Mouse (Mus musculus): ENCODE data around the gene Cacng8. TPM values are rescaled to one million over a fixed set of nuclear protein-coding genes. Genes with fewer than 3 reads are reported as not detected.
A peak's percentile ranks its signal among the peaks of the same experiment; 100 is the strongest.
"Not testable (repeated sequence)": the region's sequence is repeated elsewhere in the genome, so short reads cannot be mapped to it uniquely, and the experiment has no call there.

Gene Cacng8
- total and polyA plus RNA-seq, 3 experiments = 5.6 to 9.2 TPM; not detected in 1

DNA sequence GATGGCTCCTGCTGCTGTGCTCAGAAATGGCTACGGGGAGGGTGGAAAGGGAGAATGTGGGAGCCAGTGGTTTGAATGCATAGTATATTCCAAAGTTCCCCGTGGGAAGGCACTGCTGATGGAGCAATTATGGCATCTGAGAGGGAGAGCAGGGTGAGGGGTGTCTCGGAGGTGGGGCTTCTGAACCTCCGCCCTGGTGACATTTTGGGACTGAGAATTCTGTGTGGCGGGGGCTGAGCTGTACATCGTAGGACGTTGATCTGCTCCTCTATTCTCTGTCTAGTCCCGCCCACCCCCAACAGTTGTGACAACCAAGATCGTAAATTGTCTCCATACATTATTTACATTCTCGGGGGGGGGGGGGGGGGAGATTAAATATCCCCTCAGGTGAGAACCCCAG lies 6.9 kb downstream of the Cacng8 start:
- no peak for TF ChIP-seq MAFK (IDR thresholded peaks at IDR 0.05; ENCODE audit: borderline replicate concordance, low read depth, low read length)
- no peak for TF ChIP-seq POLR2A (IDR thresholded peaks at IDR 0.05; ENCODE audit: control insufficient read depth in 1 of 2, insufficient read depth in 1 of 2, low read depth in 1 of 2, low read length in 2 of 2, poor library complexity in 1 of 2)
- no peak for TF ChIP-seq MYB (IDR thresholded peaks at IDR 0.05; ENCODE audit: low read depth, low read length)
- TF ChIP-seq MYC (IDR thresholded peaks at IDR 0.05; ENCODE audit: low read depth, low read length) = no peak
- no peak for TF ChIP-seq TBP (IDR thresholded peaks at IDR 0.05; ENCODE audit: low read depth, low read length)
- Histone ChIP-seq H3K36me3 (ENCODE audit: control insufficient read depth in 1 of 2, insufficient read depth in 2 of 2, low read length in 2 of 2) (peaks cover 0 to 2% of the 10 kb centered on the region in 2 experiments; a peak in 2 of 4 replicates), H3K9me3 (replicated peaks; ENCODE audit: insufficient read depth, low read length) (no peaks in the 10 kb centered on the region), H3K27ac (ENCODE audit: control insufficient read depth, low read depth, low read length) (no peak overlapping the region), H3K9ac (ENCODE audit: control insufficient read depth, low read depth, low read length, poor library complexity, severe bottlenecking) (no peak overlapping the region), H3K4me1 (ENCODE audit: control insufficient read depth in 1 of 2, insufficient read depth in 2 of 2, low read length in 2 of 2) (peaks cover 4 to 10% of the 10 kb centered on the region in 2 experiments; a peak in 3 of 4 replicates), H3K79me2 (ENCODE audit: control insufficient read depth, insufficient read depth, low read length, poor library complexity) (no peaks in the 10 kb centered on the region), H3K4me3 (ENCODE audit: control insufficient read depth in 1 of 2, insufficient read depth in 1 of 2, low read depth in 2 of 2, low read length in 2 of 2) (no peak overlapping the region), H3K27me3 (ENCODE audit: control insufficient read depth in 1 of 2, insufficient read depth in 2 of 2, low read length in 2 of 2) (no peaks in the 10 kb centered on the region)
- DNase-seq (ENCODE audit: low read depth, low spot score) = no peak

DNA sequence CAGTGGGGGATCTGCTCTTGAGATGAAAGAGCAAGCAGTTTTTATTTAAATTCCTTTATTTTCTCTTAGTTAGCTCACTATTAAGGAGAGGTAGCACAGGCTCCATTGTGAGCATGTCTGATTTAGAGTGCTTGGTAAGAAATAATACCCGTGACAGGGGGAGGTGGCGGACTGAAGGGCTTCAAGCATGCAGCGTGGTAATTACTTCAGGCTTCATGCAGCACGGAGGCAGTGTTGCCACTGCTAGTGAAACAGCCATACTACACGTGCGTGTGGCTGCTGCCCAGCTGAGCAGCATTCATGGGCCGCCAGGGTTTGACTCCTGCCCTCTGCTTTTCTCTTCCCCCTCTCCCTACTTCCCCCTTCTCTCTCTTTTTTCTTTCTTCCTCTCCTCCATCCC lies 7.3 kb downstream of the Cacng8 start:
- H3K27ac ChIP-seq (ENCODE audit: control insufficient read depth, low read depth, low read length) = no peak overlapping the region
- no peak for TF ChIP-seq ZKSCAN1 (IDR thresholded peaks at IDR 0.05; ENCODE audit: low read depth, low read length)
- no peak for TF ChIP-seq NRF1 (IDR thresholded peaks at IDR 0.05; ENCODE audit: insufficient read depth, low read depth, low read length, poor library complexity, severe bottlenecking)
- no peaks in the 10 kb centered on the region for H3K79me2 ChIP-seq (ENCODE audit: control insufficient read depth, insufficient read depth, low read length, poor library complexity)
- H3K9ac ChIP-seq (ENCODE audit: control insufficient read depth, low read depth, low read length, poor library complexity, severe bottlenecking) = no peak overlapping the region
- H3K27me3 ChIP-seq (ENCODE audit: control insufficient read depth in 1 of 2, insufficient read depth in 2 of 2, low read length in 2 of 2) = no peaks in the 10 kb centered on the region
- peaks cover 0 to 2% of the 10 kb centered on the region in 2 experiments; a peak in 2 of 4 replicates for H3K36me3 ChIP-seq (ENCODE audit: control insufficient read depth in 1 of 2, insufficient read depth in 2 of 2, low read length in 2 of 2)
- no peak for DNase-seq (ENCODE audit: low read depth, low spot score)
- peaks cover 4 to 10% of the 10 kb centered on the region in 2 experiments; a peak in 3 of 4 replicates for H3K4me1 ChIP-seq (ENCODE audit: control insufficient read depth in 1 of 2, insufficient read depth in 2 of 2, low read length in 2 of 2)
- no peaks in the 10 kb centered on the region for H3K9me3 ChIP-seq (replicated peaks; ENCODE audit: insufficient read depth, low read length)
- H3K4me3 ChIP-seq (ENCODE audit: control insufficient read depth in 1 of 2, insufficient read depth in 1 of 2, low read depth in 2 of 2, low read length in 2 of 2) = no peak overlapping the region

DNA sequence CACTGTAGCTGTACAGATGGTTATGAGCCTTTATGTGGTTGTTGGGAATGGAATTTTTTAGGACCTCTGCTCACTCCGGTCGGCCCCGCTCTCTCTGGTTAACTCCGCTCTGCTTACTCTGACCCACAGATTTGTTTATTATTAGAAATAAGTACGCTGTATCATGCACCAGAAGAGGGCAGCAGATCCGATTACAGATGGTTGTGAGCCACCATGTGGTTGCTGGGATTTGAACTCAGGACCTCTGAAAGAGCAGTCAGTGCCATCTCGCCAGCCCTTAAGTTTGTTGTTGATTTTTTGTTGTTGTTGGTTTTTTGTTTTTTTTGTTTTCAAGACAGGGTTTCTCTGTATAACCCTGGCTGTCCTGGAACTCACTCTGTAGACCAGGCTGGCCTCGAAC lies 7.9 kb downstream of the Cacng8 start:
- H3K79me2 ChIP-seq (ENCODE audit: control insufficient read depth, insufficient read depth, low read length, poor library complexity); H3K27ac ChIP-seq (ENCODE audit: control insufficient read depth, low read depth, low read length); H3K4me1 ChIP-seq (ENCODE audit: control insufficient read depth in 1 of 2, insufficient read depth in 2 of 2, low read length in 2 of 2); H3K4me3 ChIP-seq (ENCODE audit: control insufficient read depth in 1 of 2, insufficient read depth in 1 of 2, low read depth in 2 of 2, low read length in 2 of 2); H3K9ac ChIP-seq (ENCODE audit: control insufficient read depth, low read depth, low read length, poor library complexity, severe bottlenecking); H3K36me3 ChIP-seq (ENCODE audit: control insufficient read depth in 1 of 2, insufficient read depth in 2 of 2, low read length in 2 of 2); H3K9me3 ChIP-seq (replicated peaks; ENCODE audit: insufficient read depth, low read length); H3K27me3 ChIP-seq (ENCODE audit: control insufficient read depth in 1 of 2, insufficient read depth in 2 of 2, low read length in 2 of 2); DNase-seq (ENCODE audit: low read depth, low spot score): not testable (repeated sequence)
- 0 out of 6 replicates have a peak, but pooled peaks of 1 of the 3 experiments have one; percentile 6 for TF ChIP-seq CTCF (IDR thresholded peaks at IDR 0.05 in 2 of 3, conservative IDR thresholded peaks at IDR 0.05 in 1 of 3; ENCODE audit: control insufficient read depth in 1 of 3, insufficient read depth in 1 of 3, low read depth in 2 of 3, low read length in 3 of 3, poor library complexity in 1 of 3, severe bottlenecking in 1 of 3)

DNA sequence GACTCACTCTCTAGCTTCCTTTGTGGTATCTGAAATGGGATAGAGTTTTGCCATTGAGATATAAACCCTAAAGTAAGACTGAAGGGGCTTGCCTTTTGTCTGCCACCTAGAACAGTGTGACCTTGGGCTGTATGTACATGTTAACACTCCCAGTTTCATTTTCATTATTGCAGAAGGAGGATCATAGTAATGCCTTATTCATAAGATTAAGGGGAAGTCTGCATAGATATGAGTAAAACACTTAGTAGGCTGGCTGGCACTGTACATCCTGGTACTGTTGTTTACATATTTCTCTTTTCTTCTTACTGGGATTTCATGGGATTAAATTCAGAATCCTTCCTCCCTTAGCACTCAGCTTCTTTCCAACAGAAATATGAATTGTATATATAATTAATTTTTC lies 9.5 kb downstream of the Cacng8 start:
- Histone ChIP-seq H3K36me3 (ENCODE audit: control insufficient read depth in 1 of 2, insufficient read depth in 2 of 2, low read length in 2 of 2) (peaks cover 0 to 2% of the 10 kb centered on the region in 2 experiments; a peak in 2 of 4 replicates), H3K4me1 (ENCODE audit: control insufficient read depth in 1 of 2, insufficient read depth in 2 of 2, low read length in 2 of 2) (peaks cover 4 to 10% of the 10 kb centered on the region in 2 experiments; a peak in 3 of 4 replicates), H3K79me2 (ENCODE audit: control insufficient read depth, insufficient read depth, low read length, poor library complexity) (no peaks in the 10 kb centered on the region), H3K4me3 (ENCODE audit: control insufficient read depth in 1 of 2, insufficient read depth in 1 of 2, low read depth in 2 of 2, low read length in 2 of 2) (peak overlapping the region; percentile 51 to 58), H3K27me3 (ENCODE audit: control insufficient read depth in 1 of 2, insufficient read depth in 2 of 2, low read length in 2 of 2) (no peaks in the 10 kb centered on the region), H3K27ac (ENCODE audit: control insufficient read depth, low read depth, low read length) (peak overlapping the region; percentile 62), H3K9me3 (replicated peaks; ENCODE audit: insufficient read depth, low read length) (no peaks in the 10 kb centered on the region), H3K9ac (ENCODE audit: control insufficient read depth, low read depth, low read length, poor library complexity, severe bottlenecking) (peak overlapping the region; percentile 49)
- peak; percentile 60 for DNase-seq (ENCODE audit: low read depth, low spot score)
- TF ChIP-seq GABPA (IDR thresholded peaks at IDR 0.05; ENCODE audit: low read depth, low read length) (no peak), POLR2A (IDR thresholded peaks at IDR 0.05; ENCODE audit: control insufficient read depth in 1 of 2, insufficient read depth in 1 of 2, low read depth in 1 of 2, low read length in 2 of 2, poor library complexity in 1 of 2) (no peak), ZKSCAN1 (IDR thresholded peaks at IDR 0.05; ENCODE audit: low read depth, low read length) (peak; percentile 87), ZC3H11A (IDR thresholded peaks at IDR 0.05; ENCODE audit: low read depth, low read length) (no peak), ETS1 (IDR thresholded peaks at IDR 0.05; ENCODE audit: low read depth, low read length) (no peak; the same call in 1 of the 2 replicates), ZNF384 (IDR thresholded peaks at IDR 0.05; ENCODE audit: low read depth, low read length) (no peak)

Measured in MEL (cell line).